Mouse (Mus musculus): ENCODE results near the gene Ell. TPM values are rescaled to one million over a fixed set of nuclear protein-coding genes. Genes with fewer than 3 reads are reported as not detected.

Gene Ell
- polyA plus RNA-seq, 1 experiment, result 17.8 TPM

- TF ChIP-seq CTCF (IDR thresholded peaks at IDR 0.05; ENCODE audit: control insufficient read depth, insufficient read depth, low read length), result peak; percentile 14; the same call in 1 of the 2 replicates
- TF ChIP-seq POLR2A (IDR thresholded peaks at IDR 0.05; ENCODE audit: borderline replicate concordance, control insufficient read depth, low read depth, low read length), result no peak
- no peak overlapping the region for H3K27ac ChIP-seq (ENCODE audit: control insufficient read depth, insufficient read depth, low read depth, low read length, poor library complexity)
Measured at GRCm38 (mm10) chr8:70549412-70550184, 10.3 kb downstream of the Ell start.

GRCm38 (mm10) chr8:70551558-70552161 lies 12.4 kb downstream of the Ell start:
- no peak for TF ChIP-seq POLR2A (IDR thresholded peaks at IDR 0.05; ENCODE audit: borderline replicate concordance, control insufficient read depth, low read depth, low read length)
- no peak for TF ChIP-seq CTCF (IDR thresholded peaks at IDR 0.05; ENCODE audit: control insufficient read depth, insufficient read depth, low read length)
- no peak overlapping the region for H3K4me3 ChIP-seq (replicated peaks; ENCODE audit: control insufficient read depth, low read depth, low read length)
- peaks cover 10% of the 10 kb centered on the region; the same call in 1 of the 2 replicates for H3K4me1 ChIP-seq (ENCODE audit: control insufficient read depth, insufficient read depth, low read length)
- no peak overlapping the region for H3K27ac ChIP-seq (ENCODE audit: control insufficient read depth, insufficient read depth, low read depth, low read length, poor library complexity)
- 24% methylated on average over 3 of the region's 3 CpGs for WGBS

More at GRCm38 (mm10) chr8:70549412-70550184, 10.3 kb downstream of the Ell start:
- 32% methylated on average over 10 of the region's 10 CpGs for WGBS
- no peak overlapping the region for H3K4me3 ChIP-seq (replicated peaks; ENCODE audit: control insufficient read depth, low read depth, low read length)
- H3K4me1 ChIP-seq (ENCODE audit: control insufficient read depth, insufficient read depth, low read length), result peaks cover 10% of the 10 kb centered on the region; the same call in 1 of the 2 replicates

GRCm38 (mm10) chr8:70552836-70553235 lies 13.6 kb downstream of the Ell start:
- Histone ChIP-seq H3K4me1 (ENCODE audit: control insufficient read depth, insufficient read depth, low read length) (peaks cover 10% of the 10 kb centered on the region; the same call in 1 of the 2 replicates), H3K27ac (ENCODE audit: control insufficient read depth, insufficient read depth, low read depth, low read length, poor library complexity) (no peak overlapping the region), H3K4me3 (replicated peaks; ENCODE audit: control insufficient read depth, low read depth, low read length) (no peak overlapping the region)
- TF ChIP-seq CTCF (IDR thresholded peaks at IDR 0.05; ENCODE audit: control insufficient read depth, insufficient read depth, low read length) (no peak), POLR2A (IDR thresholded peaks at IDR 0.05; ENCODE audit: borderline replicate concordance, control insufficient read depth, low read depth, low read length) (no peak)
- WGBS, result 52% methylated on average over 1 of the region's 1 CpGs

DNA sequence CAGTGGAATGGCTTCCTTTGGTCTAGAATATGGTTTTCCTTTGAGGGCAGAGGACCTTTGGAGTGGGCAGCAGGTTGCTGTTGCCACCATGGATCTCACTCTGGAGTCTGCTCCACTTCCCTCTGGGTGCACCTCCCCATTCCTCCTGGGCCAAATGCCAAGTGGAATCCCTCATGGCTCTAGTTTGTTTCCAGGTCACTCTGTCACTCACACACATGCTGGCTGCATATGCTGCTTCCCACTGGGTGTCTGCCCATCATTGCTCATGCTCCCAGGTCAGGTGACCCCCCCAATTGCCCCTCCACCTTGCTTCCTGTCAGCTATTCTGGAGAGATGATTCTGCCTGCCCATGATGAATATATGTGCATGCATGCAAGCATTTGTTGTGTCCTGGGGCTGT lies 14.5 kb downstream of the Ell start:
- TF ChIP-seq POLR2A (IDR thresholded peaks at IDR 0.05; ENCODE audit: borderline replicate concordance, control insufficient read depth, low read depth, low read length) (no peak), CTCF (IDR thresholded peaks at IDR 0.05; ENCODE audit: control insufficient read depth, insufficient read depth, low read length) (no peak)
- Histone ChIP-seq H3K4me3 (replicated peaks; ENCODE audit: control insufficient read depth, low read depth, low read length) (no peak overlapping the region), H3K4me1 (ENCODE audit: control insufficient read depth, insufficient read depth, low read length) (peaks cover 12% of the 10 kb centered on the region), H3K27ac (ENCODE audit: control insufficient read depth, insufficient read depth, low read depth, low read length, poor library complexity) (no peak overlapping the region)

- no peak overlapping the region for H3K4me3 ChIP-seq (replicated peaks; ENCODE audit: control insufficient read depth, low read depth, low read length)
- H3K27ac ChIP-seq (ENCODE audit: control insufficient read depth, insufficient read depth, low read depth, low read length, poor library complexity), result no peak overlapping the region
- peaks cover 13% of the 10 kb centered on the region for H3K4me1 ChIP-seq (ENCODE audit: control insufficient read depth, insufficient read depth, low read length)
- no peak for TF ChIP-seq POLR2A (IDR thresholded peaks at IDR 0.05; ENCODE audit: borderline replicate concordance, control insufficient read depth, low read depth, low read length)
- no peak for TF ChIP-seq CTCF (IDR thresholded peaks at IDR 0.05; ENCODE audit: control insufficient read depth, insufficient read depth, low read length)
- 47% methylated on average over 4 of the region's 4 CpGs for WGBS
Measured at GRCm38 (mm10) chr8:70555079-70555747, 16.0 kb downstream of the Ell start.

- Histone ChIP-seq H3K4me3 (replicated peaks; ENCODE audit: control insufficient read depth, low read depth, low read length) (no peak overlapping the region), H3K4me1 (ENCODE audit: control insufficient read depth, insufficient read depth, low read length) (peaks cover 20% of the 10 kb centered on the region), H3K27ac (ENCODE audit: control insufficient read depth, insufficient read depth, low read depth, low read length, poor library complexity) (no peak overlapping the region)
- 5% methylated on average over 4 of the region's 4 CpGs for WGBS
- no peak for TF ChIP-seq POLR2A (IDR thresholded peaks at IDR 0.05; ENCODE audit: borderline replicate concordance, control insufficient read depth, low read depth, low read length)
- peak; percentile 30; the same call in 1 of the 2 replicates for TF ChIP-seq CTCF (IDR thresholded peaks at IDR 0.05; ENCODE audit: control insufficient read depth, insufficient read depth, low read length)
Measured at GRCm38 (mm10) chr8:70558334-70558733, 19.1 kb downstream of the Ell start.

DNA sequence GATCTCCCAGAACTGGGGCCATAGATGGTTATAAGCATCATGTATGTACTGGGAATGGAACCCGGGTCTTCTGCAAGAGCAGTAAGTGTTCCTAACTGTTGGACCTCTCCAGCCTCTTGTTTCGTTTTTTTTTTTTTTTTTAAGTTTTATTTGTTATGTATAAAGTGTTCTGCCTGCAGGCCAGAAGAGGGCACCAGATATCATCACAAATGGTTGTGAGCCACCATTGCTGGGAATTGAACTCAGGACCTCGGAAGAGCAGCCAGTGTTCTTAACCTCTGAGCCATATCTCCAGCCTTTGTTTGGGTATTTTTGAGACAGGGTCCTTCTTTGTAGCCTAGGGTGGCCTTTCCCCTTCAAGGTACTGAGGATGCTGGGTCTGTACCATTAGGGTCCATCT lies 19.7 kb downstream of the Ell start:
- no peak overlapping the region for H3K27ac ChIP-seq (ENCODE audit: control insufficient read depth, insufficient read depth, low read depth, low read length, poor library complexity)
- H3K4me1 ChIP-seq (ENCODE audit: control insufficient read depth, insufficient read depth, low read length), result peaks cover 20% of the 10 kb centered on the region
- 57% methylated on average over 3 of the region's 3 CpGs for WGBS

DNA sequence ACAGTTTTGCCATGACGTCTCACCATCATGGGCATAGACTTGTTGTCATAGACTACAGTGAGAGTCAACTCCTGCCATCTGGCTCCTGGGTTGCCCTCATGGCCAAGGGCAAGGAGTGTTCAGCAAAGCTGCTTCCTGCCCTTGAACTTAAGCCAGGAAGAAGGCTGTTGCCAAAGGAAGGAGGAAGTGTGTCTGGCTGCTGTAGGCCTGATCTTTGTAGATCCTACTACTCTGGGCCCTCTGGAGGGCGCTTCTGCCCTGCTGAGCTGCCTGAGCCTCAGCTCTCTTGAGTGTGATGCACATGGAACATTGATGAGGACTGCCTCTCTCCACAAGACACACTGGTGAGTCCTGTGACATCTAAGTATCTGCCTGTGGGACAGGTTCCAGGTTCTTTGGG lies 20.8 kb downstream of the Ell start:
- Histone ChIP-seq H3K4me3 (replicated peaks; ENCODE audit: control insufficient read depth, low read depth, low read length) (no peak overlapping the region), H3K27ac (ENCODE audit: control insufficient read depth, insufficient read depth, low read depth, low read length, poor library complexity) (no peak overlapping the region), H3K4me1 (ENCODE audit: control insufficient read depth, insufficient read depth, low read length) (peaks cover 23% of the 10 kb centered on the region)
- TF ChIP-seq POLR2A (IDR thresholded peaks at IDR 0.05; ENCODE audit: borderline replicate concordance, control insufficient read depth, low read depth, low read length) (no peak), CTCF (IDR thresholded peaks at IDR 0.05; ENCODE audit: control insufficient read depth, insufficient read depth, low read length) (peak; percentile 61)
- 16% methylated on average over 2 of the region's 2 CpGs for WGBS

More for the DNA sequence above, 19.7 kb downstream of the Ell start:
- TF ChIP-seq CTCF (IDR thresholded peaks at IDR 0.05; ENCODE audit: control insufficient read depth, insufficient read depth, low read length) (no peak), POLR2A (IDR thresholded peaks at IDR 0.05; ENCODE audit: borderline replicate concordance, control insufficient read depth, low read depth, low read length) (no peak)
- no peak overlapping the region for H3K4me3 ChIP-seq (replicated peaks; ENCODE audit: control insufficient read depth, low read depth, low read length)

All from bone marrow, adult 2 months (tissue).